18 mouse cellular contexts compared by ENCODE assay signal in genomic region chr6:135662801-135663537, GRCm38 (mm10).
"Had no signal": no experiment of that assay in that cellular context is flagged by ENCODE, and none has a peak within 500 bp of the region (broad histone marks: within the 10 kb centered on the region; RNA-seq: fewer than 3 reads in every experiment).

No protein-coding gene starts in this region.

- DNase-seq: kidney, adult 11 months; kidney, adult 9 months; kidney, postnatal 4 days; liver; liver, embryonic 13.5 days; liver, postnatal 0 days; lung, postnatal 14 days; retina, postnatal 1 day; right cerebral cortex, postnatal 4 days; spleen, adult 18-20 months; thymus, postnatal 36 days had no signal

- H3K4me2 ChIP-seq: limb, embryonic 12.5 days; liver, embryonic 13.5 days; lung, embryonic 15.5 days; midbrain, embryonic 11.5 days; midbrain, embryonic 15.5 days; neural tube, embryonic 13.5 days had no signal

- H3K27ac ChIP-seq: limb, embryonic 12.5 days; liver, embryonic 13.5 days; lung, embryonic 15.5 days; macrophage; midbrain, embryonic 15.5 days; neural tube, embryonic 13.5 days had no signal

- H3K4me3 ChIP-seq: limb, embryonic 12.5 days; liver, embryonic 13.5 days; lung, embryonic 15.5 days; megakaryocyte, embryonic 14.5 days; midbrain, embryonic 15.5 days; neural tube, embryonic 13.5 days had no signal

- H3K36me3 ChIP-seq: limb, embryonic 12.5 days; liver, embryonic 13.5 days; lung, embryonic 15.5 days; midbrain, embryonic 15.5 days; neural tube, embryonic 13.5 days had no signal

- H3K9ac ChIP-seq: limb, embryonic 12.5 days; liver, embryonic 13.5 days; liver, postnatal 0 days; lung, embryonic 15.5 days; midbrain, embryonic 15.5 days; neural tube, embryonic 13.5 days had no signal

- H3K9me3 ChIP-seq: limb, embryonic 12.5 days; liver, embryonic 13.5 days; lung, embryonic 15.5 days; megakaryocyte, embryonic 14.5 days; midbrain, embryonic 15.5 days; neural tube, embryonic 13.5 days had no signal

- H3K4me1 ChIP-seq: limb, embryonic 12.5 days; liver, embryonic 13.5 days; lung, embryonic 15.5 days; megakaryocyte, embryonic 14.5 days; midbrain, embryonic 15.5 days; neural tube, embryonic 13.5 days had no signal

- ATAC-seq: liver, postnatal 0 days; midbrain, embryonic 15.5 days had no signal

- H3K27me3 ChIP-seq: limb, embryonic 12.5 days; liver, embryonic 13.5 days; lung, embryonic 15.5 days; megakaryocyte, embryonic 14.5 days; midbrain, embryonic 15.5 days; neural tube, embryonic 13.5 days had no signal
